Mouse (Mus musculus): ENCODE results near the gene Olfr1015.

- TF ChIP-seq CHD2 (IDR thresholded peaks at IDR 0.05; ENCODE audit: low read depth, low read length) (no peak), HCFC1 (IDR thresholded peaks at IDR 0.05; ENCODE audit: borderline replicate concordance, insufficient read depth, low read length) (no peak), MAFK (IDR thresholded peaks at IDR 0.05; ENCODE audit: insufficient read depth, low read depth, low read length) (no peak), ZC3H11A (IDR thresholded peaks at IDR 0.05; ENCODE audit: borderline replicate concordance, low read depth, low read length) (no peak), ZNF384 (IDR thresholded peaks at IDR 0.05; ENCODE audit: low read depth, low read length) (no peak)
These were observed at the start of gene Olfr1015 for GRCm38 (mm10) chr2:85781717-85782116.

All from ES-E14 (cell line).